Mouse (Mus musculus): ENCODE measurements around the gene Dppa2.

Dppa2 gene

GRCm38 (mm10) chr16:48303509-48303908, at the start of gene Dppa2:
Dppa2 (plus strand) TSS chr16:48303908.
- peak; percentile 92 for DNase-seq (ENCODE audit: low read depth, low spot score)

GRCm38 (mm10) chr16:48254584-48254983, 49.1 kb upstream of the Dppa2 start:
- no peak for DNase-seq (ENCODE audit: low read depth, low spot score)

GRCm38 (mm10) chr16:48259519-48259918, 44.2 kb upstream of the Dppa2 start:
- no peak for DNase-seq (ENCODE audit: low read depth, low spot score)

- DNase-seq (ENCODE audit: low read depth, low spot score): peak; percentile 29
Measured at GRCm38 (mm10) chr16:48262901-48263300, 40.8 kb upstream of the Dppa2 start.

- peak; percentile 20 for DNase-seq (ENCODE audit: low read depth, low spot score)
Measured at GRCm38 (mm10) chr16:48265856-48266255, 37.9 kb upstream of the Dppa2 start.

- DNase-seq (ENCODE audit: low read depth, low spot score): no peak
Measured at GRCm38 (mm10) chr16:48276940-48277339, 26.8 kb upstream of the Dppa2 start.

- DNase-seq (ENCODE audit: low read depth, low spot score): no peak
Measured at GRCm38 (mm10) chr16:48280883-48281282, 22.8 kb upstream of the Dppa2 start.

GRCm38 (mm10) chr16:48282801-48283200, 20.9 kb upstream of the Dppa2 start:
- DNase-seq (ENCODE audit: low read depth, low spot score): peak; percentile 34

GRCm38 (mm10) chr16:48283517-48283916, 20.2 kb upstream of the Dppa2 start, which contains the start of gene Dppa4:
Dppa4 (plus strand) TSS chr16:48283733.
- peak; percentile 74 for DNase-seq (ENCODE audit: low read depth, low spot score)

GRCm38 (mm10) chr16:48285517-48285916, 18.2 kb upstream of the Dppa2 start:
- peak; percentile 53 for DNase-seq (ENCODE audit: low read depth, low spot score)

GRCm38 (mm10) chr16:48297384-48298136, 6.1 kb upstream of the Dppa2 start:
- no peak for DNase-seq (ENCODE audit: low read depth, low spot score)

- no peak for DNase-seq (ENCODE audit: low read depth, low spot score)
Measured at GRCm38 (mm10) chr16:48299884-48300283, 3.8 kb upstream of the Dppa2 start.

GRCm38 (mm10) chr16:48303983-48304382, 275 bp downstream of the Dppa2 start:
- DNase-seq (ENCODE audit: low read depth, low spot score): peak; percentile 55

- DNase-seq (ENCODE audit: low read depth, low spot score): peak; percentile 97
Measured at GRCm38 (mm10) chr16:48308916-48309315, 5.2 kb downstream of the Dppa2 start.

GRCm38 (mm10) chr16:48309912-48310630, 6.4 kb downstream of the Dppa2 start:
- peak; percentile 90 for DNase-seq (ENCODE audit: low read depth, low spot score)

- no peak for DNase-seq (ENCODE audit: low read depth, low spot score)
Measured at GRCm38 (mm10) chr16:48315294-48315693, 11.6 kb downstream of the Dppa2 start.

GRCm38 (mm10) chr16:48320781-48321180, 17.1 kb downstream of the Dppa2 start:
- peak; percentile 77 for DNase-seq (ENCODE audit: low read depth, low spot score)

GRCm38 (mm10) chr16:48323133-48323532, 19.4 kb downstream of the Dppa2 start:
- DNase-seq (ENCODE audit: low read depth, low spot score): no peak

GRCm38 (mm10) chr16:48323602-48324345, 20.1 kb downstream of the Dppa2 start:
- DNase-seq (ENCODE audit: low read depth, low spot score): no peak

GRCm38 (mm10) chr16:48326903-48327302, 23.2 kb downstream of the Dppa2 start:
- DNase-seq (ENCODE audit: low read depth, low spot score): no peak

- peak; percentile 39 for DNase-seq (ENCODE audit: low read depth, low spot score)
Measured at GRCm38 (mm10) chr16:48328420-48328819, 24.7 kb downstream of the Dppa2 start.

- no peak for DNase-seq (ENCODE audit: low read depth, low spot score)
Measured at GRCm38 (mm10) chr16:48331822-48332221, 28.1 kb downstream of the Dppa2 start.

Measured in ES-CJ7 (cell line).